Mouse (Mus musculus): ENCODE measurements at regions not wholly inside any gene's neighbourhood (a gene's known extent, or its start where the extent isn't known, plus 50 kb on each side); places are given as distances from the start of the nearest gene placed in this dataset.

- Histone ChIP-seq H3K27me3 (replicated peaks) (no peaks in the 10 kb centered on the region), H3K9ac (ENCODE audit: insufficient read depth, low read depth) (no peak overlapping the region), H3K4me3 (replicated peaks in 1 of 3; ENCODE audit: low read depth in 2 of 3, low read length in 2 of 3, poor library complexity in 1 of 3) (no peak overlapping the region), H3K4me2 (ENCODE audit: insufficient read depth, low read depth, poor library complexity, severe bottlenecking) (no peak overlapping the region), H3K27ac (ENCODE audit: insufficient read depth, low read depth) (no peak overlapping the region), H3K79me2 (replicated peaks; ENCODE audit: control insufficient read depth, extremely low read depth, insufficient read depth, poor library complexity, severe bottlenecking) (no peaks in the 10 kb centered on the region), H3K36me3 (replicated peaks in 1 of 2; ENCODE audit: control insufficient read depth in 1 of 2, insufficient read depth in 1 of 2, low read length in 1 of 2) (no peaks in the 10 kb centered on the region), H3K4me1 (ENCODE audit: control insufficient read depth in 1 of 2, insufficient read depth in 2 of 2) (no peaks in the 10 kb centered on the region; a peak in 1 of 4 replicates), H3K9me3 (replicated peaks; ENCODE audit: low read length) (peaks cover 88% of the 10 kb centered on the region)
- no peak for DNase-seq (ENCODE audit: extremely low read depth)
- dilution Hi-C loops (cut with MboI; ENCODE audit: extremely low pct_ligation_motif_present, extremely low pct_unique_long_range_greater_than_20kb, low sequenced_read_pairs), result no loop called here
- TF ChIP-seq ZNF384 (IDR thresholded peaks at IDR 0.05; ENCODE audit: low read depth, low read length) (no peak), NRF1 (IDR thresholded peaks at IDR 0.05; ENCODE audit: low read depth, low read length) (no peak), RAD21 (IDR thresholded peaks at IDR 0.05; ENCODE audit: low read depth, low read length) (no peak), KAT2A (IDR thresholded peaks at IDR 0.05; ENCODE audit: insufficient replicate concordance, low read length) (no peak), SMC3 (IDR thresholded peaks at IDR 0.05; ENCODE audit: low read depth, low read length) (no peak), E2F4 (IDR thresholded peaks at IDR 0.05; ENCODE audit: insufficient replicate concordance, low read depth, low read length) (no peak), IRF4 (IDR thresholded peaks at IDR 0.05; ENCODE audit: low read depth, low read length) (no peak), UBTF (IDR thresholded peaks at IDR 0.05; ENCODE audit: low read depth, low read length) (no peak), MAX (IDR thresholded peaks at IDR 0.05; ENCODE audit: low read length) (no peak), CTCF (conservative IDR thresholded peaks at IDR 0.05 in 1 of 2, IDR thresholded peaks at IDR 0.05 in 1 of 2; ENCODE audit: low read depth in 2 of 2, low read length in 2 of 2) (no peak), ZC3H11A (IDR thresholded peaks at IDR 0.05; ENCODE audit: low read depth, low read length) (no peak), MAFK (IDR thresholded peaks at IDR 0.05; ENCODE audit: insufficient replicate concordance, low read length) (no peak), NELFE (IDR thresholded peaks at IDR 0.05; ENCODE audit: low read depth, low read length) (no peak), TCF12 (IDR thresholded peaks at IDR 0.05; ENCODE audit: low read depth, low read length) (no peak), ZMIZ1 (IDR thresholded peaks at IDR 0.05; ENCODE audit: low read depth, low read length) (no peak), MYC (IDR thresholded peaks at IDR 0.05; ENCODE audit: low read depth, low read length) (no peak), ZKSCAN1 (IDR thresholded peaks at IDR 0.05; ENCODE audit: borderline replicate concordance, low read depth, low read length) (no peak), USF1 (IDR thresholded peaks at IDR 0.05; ENCODE audit: low read depth, low read length) (no peak), CHD2 (IDR thresholded peaks at IDR 0.05; ENCODE audit: low read length) (no peak), JUN (IDR thresholded peaks at IDR 0.05; ENCODE audit: insufficient read depth, low read depth, low read length) (no peak)
- in situ Hi-C loops (cut with MboI; ENCODE audit: low pct_ligation_motif_present, low pct_unique_long_range_greater_than_20kb, low sequenced_read_pairs), result no loop called here
These were observed 402.5 kb upstream of the Cdh4 start for GRCm38 (mm10) chr2:179039697-179040096.

- no peaks in the 10 kb centered on the region for H3K27me3 ChIP-seq (replicated peaks)
- H3K4me2 ChIP-seq (ENCODE audit: insufficient read depth, low read depth, poor library complexity, severe bottlenecking), result no peak overlapping the region
- H3K79me2 ChIP-seq (replicated peaks; ENCODE audit: control insufficient read depth, extremely low read depth, insufficient read depth, poor library complexity, severe bottlenecking), result no peaks in the 10 kb centered on the region
- dilution Hi-C loops (cut with MboI; ENCODE audit: extremely low pct_ligation_motif_present, extremely low pct_unique_long_range_greater_than_20kb, low sequenced_read_pairs) (no loop called here), in situ Hi-C loops (cut with MboI; ENCODE audit: low pct_ligation_motif_present, low pct_unique_long_range_greater_than_20kb, low sequenced_read_pairs) (no loop called here)
- H3K4me1 ChIP-seq (ENCODE audit: control insufficient read depth in 1 of 2, insufficient read depth in 2 of 2), result no peaks in the 10 kb centered on the region
- DNase-seq (ENCODE audit: extremely low read depth), result no peak
- no peaks in the 10 kb centered on the region for H3K36me3 ChIP-seq (replicated peaks in 1 of 2; ENCODE audit: control insufficient read depth in 1 of 2, insufficient read depth in 1 of 2, low read length in 1 of 2)
- H3K9ac ChIP-seq (ENCODE audit: insufficient read depth, low read depth), result no peak overlapping the region
- H3K9me3 ChIP-seq (replicated peaks; ENCODE audit: low read length), result peaks cover 87% of the 10 kb centered on the region
- H3K27ac ChIP-seq (ENCODE audit: insufficient read depth, low read depth), result no peak overlapping the region
- TF ChIP-seq CHD1 (IDR thresholded peaks at IDR 0.05; ENCODE audit: low read depth, low read length) (no peak), JUND (conservative IDR thresholded peaks at IDR 0.05; ENCODE audit: low read depth, low read length) (no peak), ZNF384 (IDR thresholded peaks at IDR 0.05; ENCODE audit: low read depth, low read length) (no peak), TCF12 (IDR thresholded peaks at IDR 0.05; ENCODE audit: low read depth, low read length) (no peak)
- H3K4me3 ChIP-seq (replicated peaks in 1 of 3; ENCODE audit: low read depth in 2 of 3, low read length in 2 of 3, poor library complexity in 1 of 3), result no peak overlapping the region
These were observed 398.6 kb upstream of the Cdh4 start for GRCm38 (mm10) chr2:179043671-179044070.
